Mouse (Mus musculus): ENCODE results near the gene Tgfbi.

GRCm38 (mm10) chr13:56561129-56561528 is 48.2 kb upstream of the Tgfbi start:
- TF ChIP-seq CTCF (IDR thresholded peaks at IDR 0.05; ENCODE audit: low read depth, low read length) = no peak
- no peak for TF ChIP-seq GATA1 (IDR thresholded peaks at IDR 0.05; ENCODE audit: borderline replicate concordance, low read length)
- TF ChIP-seq TAL1 (conservative IDR thresholded peaks at IDR 0.05; ENCODE audit: low read depth, low read length) = no peak
